Mouse (Mus musculus) G1E (cell line): Measurements from ENCODE around the gene Akain1. TPM values are rescaled to one million over a fixed set of nuclear protein-coding genes. Genes with fewer than 3 reads are reported as not detected.

Source experiments
- ATAC-seq: 2 replicates; pipeline ENCODE4 v1.8.0; 2016; ENCODE audit warnings: mild to moderate bottlenecking; ENCODE audit not compliant: insufficient number of reproducible peaks, poor library complexity, low FRiP score, severe bottlenecking; ENCODE audit errors: extremely low read depth
- DNase-seq: peaks from one replicate; pipeline ENCODE4 v3.0.0; 2012; ENCODE audit warnings: low spot score
- H3K27me3 ChIP-seq: 2 replicates; pipeline ENCODE4 v1.6.1; 2012; ENCODE audit warnings: mild to moderate bottlenecking, low read length, inconsistent platforms; ENCODE audit not compliant: insufficient read depth
- H3K36me3 ChIP-seq: replicated peaks from 2 replicates; pipeline ENCODE3; 2012; ENCODE audit warnings: mild to moderate bottlenecking, inconsistent platforms
- H3K4me1 ChIP-seq: 2 replicates; pipeline ENCODE4 v1.6.1; 2012; ENCODE audit warnings: low read depth, low read length, inconsistent platforms, mixed read lengths; ENCODE audit not compliant: insufficient read depth
- H3K4me3 ChIP-seq: 2 replicates; pipeline ENCODE4 v1.5.1; 2012; ENCODE audit warnings: low read depth, mild to moderate bottlenecking, inconsistent platforms, low read length, moderate library complexity, mixed read lengths
- H3K9me3 ChIP-seq: replicated peaks from 2 replicates; pipeline ENCODE4 v1.6.1; 2012; ENCODE audit warnings: inconsistent platforms
- CTCF ChIP-seq: IDR thresholded peaks from 2 replicates; pipeline ENCODE4 v1.5.1; 2012; ENCODE audit warnings: low read depth, low read length, inconsistent platforms, mixed read lengths
- GATA1 ChIP-seq: IDR thresholded peaks from 2 replicates; pipeline ENCODE4 v1.6.1; 2012; ENCODE audit warnings: borderline replicate concordance, low read length, inconsistent platforms, mixed read lengths
- GATA2 ChIP-seq: IDR thresholded peaks from 2 replicates; pipeline ENCODE4 v1.6.1; 2012; ENCODE audit warnings: low read depth, low read length, inconsistent platforms, borderline replicate concordance
- POLR2AphosphoS5 ChIP-seq: IDR thresholded peaks from 2 replicates; pipeline ENCODE4 v1.6.1; 2012; ENCODE audit warnings: low read depth, low read length, inconsistent platforms; ENCODE audit not compliant: insufficient replicate concordance
- TAL1 ChIP-seq: conservative IDR thresholded peaks from 2 replicates; pipeline ENCODE4 v1.6.1; 2012; ENCODE audit warnings: low read depth, low read length, inconsistent platforms, mixed read lengths
- polyA plus RNA-seq: library from polyadenylated mRNA; stranded (reverse); fragments of >175 nt; gene quantifications from 2 replicates; pipeline ENCODE4 v1.2.3, GENCODE M21; 2012
- total RNA-seq, 2 experiments: library from RNA; stranded (forward) in 1 of 2; stranded (reverse) in 1 of 2; fragments of 200-1000 nt in 1 of 2; fragments of >200 nt in 1 of 2; fragmentation: Nextera tagmentation in 1 of 2; gene quantifications; 2 replicates each; pipeline ENCODE4 v1.2.3; 2014 to 2017

The Akain1 gene
- total and polyA plus RNA-seq, 3 experiments = 0.16 TPM; not detected in 2

DNA sequence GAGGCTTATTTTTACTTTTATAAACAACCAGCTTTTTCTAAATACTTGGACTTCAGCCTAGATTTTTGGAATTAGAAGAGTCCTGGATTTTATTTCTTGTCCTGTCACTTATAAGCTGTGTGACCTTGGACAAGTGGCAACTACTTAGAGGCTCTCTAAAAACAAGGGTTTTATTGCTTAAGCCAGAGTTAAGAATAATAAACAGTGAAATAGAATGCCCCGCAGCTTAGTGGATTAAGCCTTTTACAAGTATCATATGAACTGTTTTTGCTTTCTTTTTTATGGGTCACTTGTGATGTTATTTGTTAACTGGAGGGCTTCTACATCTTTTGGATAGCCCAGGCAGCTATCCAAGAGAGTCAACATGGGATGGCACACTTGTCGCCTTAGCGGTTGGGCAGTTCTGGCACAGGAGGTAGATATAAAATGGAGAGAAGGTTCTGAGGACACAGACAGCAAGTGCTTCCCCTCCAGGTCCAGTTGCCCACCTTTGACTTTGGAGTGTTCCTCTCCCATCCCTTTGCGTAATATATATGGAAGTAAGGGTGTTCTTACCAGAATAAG, 77.3 kb downstream of the Akain1 start:
- Histone ChIP-seq H3K9me3 (peaks cover 24% of the 10 kb centered on the region), H3K27me3 (no peaks in the 10 kb centered on the region), H3K4me1 (no peaks in the 10 kb centered on the region), H3K4me3 (no peak overlapping the region), H3K36me3 (no peaks in the 10 kb centered on the region)
- ATAC-seq = no peak
- no peak for TF ChIP-seq TAL1
- TF ChIP-seq GATA1 = no peak
- TF ChIP-seq GATA2 = no peak
- TF ChIP-seq CTCF = no peak
- TF ChIP-seq POLR2AphosphoS5 = no peak
- DNase-seq = no peak

- ATAC-seq (no peak), DNase-seq (no peak)
- Histone ChIP-seq H3K9me3 (peaks cover 11% of the 10 kb centered on the region), H3K4me3 (no peak overlapping the region), H3K27me3 (no peaks in the 10 kb centered on the region), H3K36me3 (no peaks in the 10 kb centered on the region), H3K4me1 (no peaks in the 10 kb centered on the region)
- TF ChIP-seq GATA1 (no peak), CTCF (no peak), GATA2 (no peak), POLR2AphosphoS5 (no peak), TAL1 (no peak)
Measured at GRCm38 (mm10) chr17:69531472-69531871, 92.3 kb downstream of the Akain1 start.

Other genes with a start within 250 kb of the Akain1 start
- 27.4 TPM in 2 replicates for gene Zbtb14, start 56.3 kb upstream of the Akain1 start, total RNA-seq (2014; fragmentation: Nextera tagmentation)
- 24.5 and 29.4 TPM in 2 replicates for gene Zbtb14, start 56.3 kb upstream of the Akain1 start, total RNA-seq (2017)
- gene Zbtb14, start 56.3 kb upstream of the Akain1 start, polyA plus RNA-seq = 2.4 and 3.7 TPM in 2 replicates